Mouse (Mus musculus): Measurements from ENCODE around the gene Hoxc9. TPM values are rescaled to one million over a fixed set of nuclear protein-coding genes. Genes with fewer than 3 reads are reported as not detected.

Hoxc9 gene
- polyA plus RNA-seq, 1 experiment from 2014 or later, result 0.75 TPM

DNA sequence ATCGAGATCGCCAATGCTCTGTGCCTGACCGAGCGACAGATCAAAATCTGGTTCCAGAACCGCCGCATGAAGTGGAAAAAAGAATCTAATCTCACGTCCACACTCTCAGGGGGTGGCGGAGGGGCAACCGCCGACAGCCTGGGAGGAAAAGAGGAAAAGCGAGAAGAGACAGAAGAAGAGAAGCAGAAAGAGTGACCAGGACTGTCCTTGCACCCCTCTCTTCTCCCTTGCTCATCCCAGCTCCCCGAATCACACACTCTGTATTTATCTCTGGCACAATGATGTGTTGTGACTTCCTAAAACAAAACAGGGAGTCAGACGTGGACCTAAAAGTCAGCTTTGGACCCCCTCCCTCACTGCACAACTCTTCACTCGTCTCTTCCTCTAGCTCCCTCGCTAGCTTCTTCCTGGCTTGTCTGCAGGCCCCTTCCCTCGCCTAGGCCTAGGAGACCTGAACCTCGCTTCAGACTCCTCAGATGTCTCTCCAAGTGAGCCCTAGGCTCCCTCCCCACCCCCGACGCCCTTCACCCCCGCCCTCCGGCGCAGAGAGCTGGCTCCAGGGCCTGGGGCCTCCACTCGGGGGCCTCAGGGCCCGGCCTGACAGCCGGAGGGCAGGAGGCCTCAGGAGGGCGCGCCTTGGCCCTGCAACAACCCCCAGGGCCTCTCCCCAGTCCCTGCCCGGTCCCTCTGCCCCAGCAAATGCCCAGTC, 34.8 kb downstream of the Hoxc9 start:
- DNase-seq (ENCODE audit: low spot score) (no peak), ATAC-seq (ENCODE audit: low FRiP score) (no peak)
- no peak overlapping the region for H3K27ac ChIP-seq
- 0 out of 2 replicates have a peak, but pooled peaks cover 4% of the 10 kb centered on the region for H3K4me1 ChIP-seq (replicated peaks; ENCODE audit: control insufficient read depth, insufficient read depth, low read length)
- WGBS, result 2% methylated on average over 28 of the region's 28 CpGs
- H3K4me2 ChIP-seq (replicated peaks), result peak overlapping the region; percentile 30
- H3K4me3 ChIP-seq (replicated peaks; ENCODE audit: low read length), result peak overlapping the region; percentile 22; the same call in 1 of the 2 replicates
- H3K9ac ChIP-seq, result peak overlapping the region; percentile 12
- no peaks in the 10 kb centered on the region for H3K36me3 ChIP-seq (replicated peaks; ENCODE audit: control insufficient read depth, insufficient read depth)
- no peaks in the 10 kb centered on the region for H3K9me3 ChIP-seq (ENCODE audit: control insufficient read depth, low read length)
- peaks cover 98% of the 10 kb centered on the region for H3K27me3 ChIP-seq (ENCODE audit: control insufficient read depth, insufficient read depth, low read length)

DNA sequence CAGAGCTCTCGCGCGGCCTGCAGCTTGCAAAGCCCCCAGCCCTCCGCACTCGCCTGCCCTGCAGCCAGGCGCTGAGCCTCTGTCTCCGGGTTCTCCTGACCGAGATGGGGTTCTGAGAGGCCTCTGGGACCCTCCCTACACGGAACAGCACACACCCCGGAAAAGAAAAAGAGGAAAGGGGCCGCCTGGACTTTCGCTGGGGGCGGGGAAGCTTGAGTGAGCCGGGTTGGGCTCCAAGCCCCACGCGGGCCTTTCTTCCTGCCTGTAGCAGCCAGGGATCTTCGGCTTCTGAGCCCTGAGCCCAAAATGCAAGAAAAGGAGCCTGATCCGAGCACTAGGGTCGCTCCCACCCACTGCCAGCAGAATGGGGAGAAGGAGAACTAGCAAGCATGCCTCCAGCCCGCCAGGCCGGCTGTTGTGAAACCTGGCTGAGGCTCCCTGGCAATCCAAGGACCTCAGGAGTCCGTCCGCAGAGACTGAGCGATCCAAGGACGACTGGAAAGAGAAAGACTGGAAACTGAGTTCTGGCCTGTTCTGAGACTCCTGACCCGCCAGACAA, 35.8 kb downstream of the Hoxc9 start:
- 0 out of 2 replicates have a peak, but pooled peaks cover 4% of the 10 kb centered on the region for H3K4me1 ChIP-seq (replicated peaks; ENCODE audit: control insufficient read depth, insufficient read depth, low read length)
- peaks cover 98% of the 10 kb centered on the region for H3K27me3 ChIP-seq (ENCODE audit: control insufficient read depth, insufficient read depth, low read length)
- 0 out of 2 replicates have a peak overlapping the region, but pooled peaks have one; percentile 25 for H3K9ac ChIP-seq
- peak overlapping the region; percentile 28 for H3K4me2 ChIP-seq (replicated peaks)
- DNase-seq (ENCODE audit: low spot score) (no peak), ATAC-seq (ENCODE audit: low FRiP score) (no peak)
- H3K4me3 ChIP-seq (replicated peaks; ENCODE audit: low read length), result 0 out of 2 replicates have a peak overlapping the region, but pooled peaks have one; percentile 2
- 5% methylated on average over 26 of the region's 26 CpGs for WGBS
- no peaks in the 10 kb centered on the region for H3K9me3 ChIP-seq (ENCODE audit: control insufficient read depth, low read length)
- H3K36me3 ChIP-seq (replicated peaks; ENCODE audit: control insufficient read depth, insufficient read depth), result no peaks in the 10 kb centered on the region
- H3K27ac ChIP-seq, result no peak overlapping the region

DNA sequence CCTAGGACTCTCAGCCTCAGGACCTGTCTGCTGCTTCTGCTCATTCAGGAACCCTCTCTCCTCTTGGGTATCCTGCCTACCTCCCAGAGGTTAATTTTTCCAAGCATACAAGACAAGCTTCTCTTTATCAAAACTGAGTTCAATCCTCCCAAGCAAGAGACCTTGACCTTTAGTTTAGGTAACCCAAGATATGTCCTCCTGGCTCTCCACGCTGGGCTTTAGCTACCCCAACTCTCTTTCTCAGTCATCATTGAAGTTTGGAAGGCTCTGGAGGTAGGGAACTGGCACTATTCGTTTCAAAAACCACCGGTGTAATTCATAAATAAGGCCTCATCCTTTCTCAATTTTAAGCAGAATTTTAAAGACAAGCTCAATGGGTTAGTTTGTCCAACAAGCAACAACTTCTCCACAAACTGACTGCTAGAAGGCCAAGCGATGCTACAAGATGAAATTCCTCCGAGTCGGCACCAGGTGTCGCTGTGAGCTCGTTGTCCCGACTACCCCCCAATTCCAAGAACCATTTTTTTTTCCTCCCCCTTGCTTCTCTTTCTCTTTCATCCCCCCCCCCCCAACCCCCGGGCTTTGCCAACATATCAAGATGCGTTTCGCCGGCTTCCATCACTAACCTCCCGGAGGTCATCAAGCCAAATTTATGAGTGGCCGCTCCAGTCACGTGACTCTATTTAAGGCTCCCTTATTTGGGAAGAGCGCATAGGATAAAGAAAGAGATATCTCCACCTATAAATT, 37.2 kb downstream of the Hoxc9 start:
- H3K4me2 ChIP-seq (replicated peaks), result peak overlapping the region; percentile 52
- H3K27ac ChIP-seq, result peak overlapping the region; percentile 91
- ATAC-seq (ENCODE audit: low FRiP score) (peak; percentile 32; the same call in 1 of the 2 replicates), DNase-seq (ENCODE audit: low spot score) (peak; percentile 78)
- 3% methylated on average over 17 of the region's 17 CpGs for WGBS
- H3K4me3 ChIP-seq (replicated peaks; ENCODE audit: low read length), result peak overlapping the region; percentile 37
- H3K27me3 ChIP-seq (ENCODE audit: control insufficient read depth, insufficient read depth, low read length), result peaks cover 98% of the 10 kb centered on the region
- no peaks in the 10 kb centered on the region for H3K9me3 ChIP-seq (ENCODE audit: control insufficient read depth, low read length)
- H3K4me1 ChIP-seq (replicated peaks; ENCODE audit: control insufficient read depth, insufficient read depth, low read length), result 0 out of 2 replicates have a peak, but pooled peaks cover 4% of the 10 kb centered on the region
- peak overlapping the region; percentile 72; the same call in 1 of the 2 replicates for H3K9ac ChIP-seq
- H3K36me3 ChIP-seq (replicated peaks; ENCODE audit: control insufficient read depth, insufficient read depth), result no peaks in the 10 kb centered on the region

DNA sequence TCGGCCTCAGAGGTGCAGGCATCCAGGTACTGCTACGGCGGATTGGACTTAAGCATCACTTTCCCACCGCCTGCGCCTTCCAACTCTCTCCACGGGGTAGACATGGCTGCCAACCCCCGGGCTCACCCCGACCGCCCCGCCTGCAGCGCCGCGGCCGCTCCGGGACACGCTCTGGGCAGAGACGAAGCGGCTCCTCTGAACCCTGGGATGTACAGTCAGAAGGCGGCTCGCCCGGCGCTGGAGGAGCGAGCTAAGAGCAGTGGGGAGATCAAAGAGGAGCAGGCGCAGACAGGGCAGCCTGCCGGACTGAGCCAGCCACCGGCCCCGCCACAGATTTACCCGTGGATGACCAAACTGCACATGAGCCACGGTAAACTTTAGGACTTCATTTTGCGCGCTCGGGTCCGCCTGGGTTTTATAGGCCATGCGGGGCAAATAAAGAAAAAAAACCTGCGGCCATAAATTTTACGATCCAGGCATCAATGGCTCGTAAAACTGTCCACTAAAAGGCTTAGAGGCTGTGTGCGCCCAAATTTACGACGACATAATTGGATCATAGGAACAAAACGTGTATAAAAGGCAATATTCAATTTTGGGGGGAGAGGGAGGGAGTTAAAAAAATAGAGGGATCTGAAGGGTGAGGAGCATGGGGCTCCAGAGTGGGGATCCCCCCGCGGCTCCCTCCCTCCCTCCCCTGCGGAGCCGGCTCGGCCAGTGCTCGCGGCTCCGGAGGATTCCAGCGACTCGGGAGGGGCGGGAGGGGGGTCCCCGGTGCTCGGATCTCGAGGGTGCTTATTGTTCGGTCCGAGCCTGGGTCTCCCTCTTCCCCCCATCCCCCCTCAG, 38.1 kb downstream of the Hoxc9 start:
- WGBS, result 1% methylated on average over 50 of the region's 57 CpGs
- Histone ChIP-seq H3K36me3 (replicated peaks; ENCODE audit: control insufficient read depth, insufficient read depth) (no peaks in the 10 kb centered on the region), H3K9me3 (ENCODE audit: control insufficient read depth, low read length) (no peaks in the 10 kb centered on the region), H3K4me1 (replicated peaks; ENCODE audit: control insufficient read depth, insufficient read depth, low read length) (0 out of 2 replicates have a peak, but pooled peaks cover 4% of the 10 kb centered on the region), H3K27me3 (ENCODE audit: control insufficient read depth, insufficient read depth, low read length) (peaks cover 98% of the 10 kb centered on the region), H3K4me3 (replicated peaks; ENCODE audit: low read length) (peak overlapping the region; percentile 37), H3K4me2 (replicated peaks) (peak overlapping the region; percentile 52), H3K9ac (peak overlapping the region; percentile 72), H3K27ac (peak overlapping the region; percentile 91)
- no peak for DNase-seq (ENCODE audit: low spot score)
- ATAC-seq (ENCODE audit: low FRiP score), result peak; percentile 51

DNA sequence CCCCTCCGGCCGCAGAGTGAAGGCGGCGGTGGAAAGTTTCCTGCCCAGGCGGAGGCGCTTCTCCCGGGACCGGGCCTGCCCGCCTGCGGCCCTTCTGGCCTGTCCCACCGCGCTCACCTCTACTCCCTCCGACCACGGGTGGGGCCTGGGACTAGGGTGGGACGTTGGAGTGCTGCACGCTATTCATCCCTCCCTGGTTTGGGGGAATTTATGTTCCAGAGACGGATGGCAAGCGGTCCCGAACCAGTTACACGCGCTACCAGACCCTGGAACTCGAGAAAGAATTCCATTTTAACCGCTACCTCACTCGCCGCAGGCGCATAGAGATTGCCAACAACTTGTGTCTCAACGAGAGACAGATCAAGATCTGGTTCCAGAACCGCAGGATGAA, 38.8 kb downstream of the Hoxc9 start:
- H3K4me3 ChIP-seq (replicated peaks; ENCODE audit: low read length), result peak overlapping the region; percentile 37
- peak overlapping the region; percentile 52 for H3K4me2 ChIP-seq (replicated peaks)
- no peak for ATAC-seq (ENCODE audit: low FRiP score)
- no peak for DNase-seq (ENCODE audit: low spot score)
- peak overlapping the region; percentile 72 for H3K9ac ChIP-seq
- no peaks in the 10 kb centered on the region for H3K9me3 ChIP-seq (ENCODE audit: control insufficient read depth, low read length)
- H3K27me3 ChIP-seq (ENCODE audit: control insufficient read depth, insufficient read depth, low read length), result peaks cover 98% of the 10 kb centered on the region
- H3K36me3 ChIP-seq (replicated peaks; ENCODE audit: control insufficient read depth, insufficient read depth), result no peaks in the 10 kb centered on the region
- H3K27ac ChIP-seq, result peak overlapping the region; percentile 91
- 0 out of 2 replicates have a peak, but pooled peaks cover 4% of the 10 kb centered on the region for H3K4me1 ChIP-seq (replicated peaks; ENCODE audit: control insufficient read depth, insufficient read depth, low read length)
- under 1% methylated on average over 28 of the region's 28 CpGs for WGBS

DNA sequence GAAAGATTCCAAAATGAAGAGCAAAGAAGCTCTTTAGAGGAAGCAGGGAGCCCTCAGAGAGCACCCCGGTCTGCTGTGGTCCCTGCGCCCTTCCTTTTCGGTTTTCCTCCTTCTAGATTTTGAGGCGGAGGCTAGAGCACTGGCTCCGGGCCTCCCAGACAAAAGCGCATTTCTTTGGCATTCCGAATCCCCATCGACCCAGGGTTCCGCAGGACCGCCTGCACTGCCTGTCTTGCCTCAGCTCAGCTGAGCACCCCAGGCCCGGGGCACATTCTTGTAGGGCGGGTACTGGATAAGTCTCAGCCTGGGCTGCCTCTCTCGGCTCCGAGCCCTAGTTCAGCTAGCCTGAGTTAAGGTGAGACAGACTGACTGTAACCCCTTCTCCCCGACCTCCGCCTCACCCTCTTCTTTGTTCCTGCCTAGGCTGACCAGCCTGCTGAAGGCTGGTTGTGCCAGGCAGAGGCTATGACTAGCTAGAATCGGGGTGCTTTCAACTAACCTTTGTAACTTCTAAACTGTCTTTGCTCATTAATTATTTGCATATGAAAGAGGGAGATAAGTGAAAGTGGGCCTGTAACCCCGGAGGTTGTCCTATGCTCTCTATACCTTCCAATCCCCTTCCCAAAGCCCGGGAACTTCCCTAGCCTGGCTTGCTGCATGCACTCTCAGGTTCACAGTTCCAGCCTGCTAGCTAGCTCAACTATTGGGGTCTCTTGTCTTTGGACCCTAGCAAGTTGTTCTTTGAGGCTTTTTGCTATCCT, 39.3 kb downstream of the Hoxc9 start:
- Histone ChIP-seq H3K4me2 (replicated peaks) (peak overlapping the region; percentile 52), H3K36me3 (replicated peaks; ENCODE audit: control insufficient read depth, insufficient read depth) (no peaks in the 10 kb centered on the region), H3K27ac (peak overlapping the region; percentile 91), H3K9me3 (ENCODE audit: control insufficient read depth, low read length) (no peaks in the 10 kb centered on the region), H3K9ac (peak overlapping the region; percentile 72), H3K4me3 (replicated peaks; ENCODE audit: low read length) (peak overlapping the region; percentile 37), H3K27me3 (ENCODE audit: control insufficient read depth, insufficient read depth, low read length) (peaks cover 98% of the 10 kb centered on the region), H3K4me1 (replicated peaks; ENCODE audit: control insufficient read depth, insufficient read depth, low read length) (0 out of 2 replicates have a peak, but pooled peaks cover 4% of the 10 kb centered on the region)
- WGBS, result 2% methylated on average over 19 of the region's 19 CpGs
- DNase-seq (ENCODE audit: low spot score) (no peak), ATAC-seq (ENCODE audit: low FRiP score) (no peak)

DNA sequence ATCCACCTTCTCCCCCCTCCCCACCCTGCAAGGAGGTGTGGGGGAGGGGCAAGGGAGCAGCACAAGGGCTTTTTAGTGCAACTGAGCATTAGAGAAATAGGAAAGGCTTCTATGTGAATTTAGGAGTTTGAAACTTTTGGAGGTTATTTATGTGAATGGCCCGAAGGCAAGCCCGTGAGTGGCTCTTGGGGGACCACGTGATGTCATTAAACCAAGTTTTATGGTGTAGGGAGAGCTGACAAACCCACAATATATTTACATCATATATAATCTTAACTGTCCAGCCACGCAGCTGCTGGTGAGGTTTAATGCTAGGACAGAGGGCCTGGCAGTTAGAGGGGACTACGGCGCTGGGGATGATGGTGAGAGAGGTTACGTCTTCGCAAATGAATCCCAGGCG, 42.4 kb downstream of the Hoxc9 start, which contains the start of gene Hoxc4:
TSS of gene Hoxc4 (plus strand) at position 299 of the 400 bp plus-strand sequence.
- DNase-seq (ENCODE audit: low spot score) (no peak), ATAC-seq (ENCODE audit: low FRiP score) (no peak)
- Histone ChIP-seq H3K27ac (0 out of 2 replicates have a peak within 1 kb of the TSS, but pooled peaks have one; percentile 14), H3K4me3 (replicated peaks; ENCODE audit: low read length) (no peak within 1 kb of the TSS), H3K36me3 (replicated peaks; ENCODE audit: control insufficient read depth, insufficient read depth) (no peaks in the 10 kb centered on the region), H3K27me3 (ENCODE audit: control insufficient read depth, insufficient read depth, low read length) (peaks cover 100% of the 10 kb centered on the region), H3K9ac (no peak within 1 kb of the TSS), H3K4me1 (replicated peaks; ENCODE audit: control insufficient read depth, insufficient read depth, low read length) (0 out of 2 replicates have a peak, but pooled peaks cover 4% of the 10 kb centered on the region), H3K4me2 (replicated peaks) (peak within 1 kb of the TSS; percentile 52), H3K9me3 (ENCODE audit: control insufficient read depth, low read length) (no peaks in the 10 kb centered on the region)
- 7% methylated on average over 9 of the region's 9 CpGs for WGBS

DNA sequence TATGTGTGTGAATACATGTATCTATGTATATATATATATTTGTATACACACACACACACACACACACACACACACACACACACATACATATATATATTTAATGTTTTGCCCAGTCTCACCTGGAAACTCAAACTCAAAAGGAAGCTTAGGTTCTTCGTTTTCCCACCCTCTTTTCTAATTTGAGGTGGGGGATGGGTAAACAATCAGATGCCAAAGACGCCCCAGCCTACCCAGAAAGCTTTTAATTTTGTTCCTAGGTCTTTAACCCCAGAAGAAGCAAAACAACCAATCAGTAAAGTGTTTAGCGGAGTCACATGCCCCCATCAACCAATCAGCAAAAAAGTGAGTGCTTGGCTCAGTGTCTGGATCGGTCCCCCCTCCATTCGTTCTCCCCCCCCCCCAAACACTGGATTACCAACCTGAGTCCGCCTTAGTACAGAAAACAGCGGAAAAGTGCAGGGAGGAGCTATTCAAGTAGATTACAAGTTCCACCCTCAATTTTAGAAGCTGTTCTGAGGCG, 44.7 kb downstream of the Hoxc9 start:
- ATAC-seq (ENCODE audit: low FRiP score) (peak; percentile 60; the same call in 1 of the 2 replicates), DNase-seq (ENCODE audit: low spot score) (no peak)
- H3K9me3 ChIP-seq (ENCODE audit: control insufficient read depth, low read length), result no peaks in the 10 kb centered on the region
- H3K4me1 ChIP-seq (replicated peaks; ENCODE audit: control insufficient read depth, insufficient read depth, low read length), result no peaks in the 10 kb centered on the region
- H3K27ac ChIP-seq, result no peak overlapping the region
- 2% methylated on average over 8 of the region's 8 CpGs for WGBS
- H3K36me3 ChIP-seq (replicated peaks; ENCODE audit: control insufficient read depth, insufficient read depth), result no peaks in the 10 kb centered on the region
- peak overlapping the region; percentile 35 for H3K4me2 ChIP-seq (replicated peaks)
- H3K9ac ChIP-seq, result no peak overlapping the region
- H3K4me3 ChIP-seq (replicated peaks; ENCODE audit: low read length), result no peak overlapping the region; the same call in 1 of the 2 replicates
- H3K27me3 ChIP-seq (ENCODE audit: control insufficient read depth, insufficient read depth, low read length), result peaks cover 100% of the 10 kb centered on the region
